Mouse (Mus musculus) heart, adult 2 months (tissue): ENCODE measurements around the gene Fsd1l.

Source experiments
- CTCF ChIP-seq: fragments of 200-600 bp; IDR thresholded peaks from 2 replicates; pipeline ENCODE4 v1.8.1; 2022; ENCODE audit warnings: antibody characterized with exemption, mild to moderate bottlenecking, moderate library complexity
- EP300 ChIP-seq: fragments of 200-500 bp; IDR thresholded peaks from 2 replicates; pipeline ENCODE4 v1.6.1; 2011; ENCODE audit warnings: low read depth, low read length, control low read depth; ENCODE audit not compliant: insufficient read depth

DNA sequence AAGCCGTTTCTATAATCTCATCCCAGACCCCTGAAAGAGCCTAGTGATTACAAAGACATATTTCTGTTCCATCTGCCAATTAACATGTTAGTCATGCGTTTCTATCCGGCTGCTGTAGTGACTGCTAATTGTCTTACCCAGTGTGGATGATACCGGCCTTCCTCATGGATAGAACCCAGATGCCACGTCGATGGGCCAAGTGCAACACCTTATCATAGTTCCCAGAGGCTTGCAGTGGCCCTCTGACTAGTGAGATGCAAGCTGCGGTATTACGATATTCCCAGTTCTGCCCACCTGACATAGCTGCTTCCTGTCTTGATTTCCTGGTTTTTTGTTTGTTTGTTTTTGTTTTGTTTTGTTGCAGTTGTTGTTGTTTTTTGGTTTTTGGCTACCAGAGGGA, 39.3 kb upstream of the Fsd1l start:
- TF ChIP-seq CTCF = no peak
- TF ChIP-seq EP300 = no peak
